Mouse (Mus musculus) olfactory bulb, adult 2 months (tissue): ENCODE data around the gene Ssh1.

Source experiments
- CTCF ChIP-seq: fragments of 200-500 bp; IDR thresholded peaks from 2 replicates; pipeline ENCODE4 v1.5.1; 2012; ENCODE audit warnings: low read depth, mild to moderate bottlenecking, low read length, moderate library complexity; ENCODE audit not compliant: insufficient read depth
- POLR2A ChIP-seq: fragments of 200-500 bp; IDR thresholded peaks from 2 replicates; pipeline ENCODE4 v1.6.1; 2012; ENCODE audit warnings: mild to moderate bottlenecking, low read depth, low read length, moderate library complexity; ENCODE audit not compliant: insufficient read depth

GRCm38 (mm10) chr5:113892005-113892404, 101.7 kb downstream of the Ssh1 start:
- no peak for TF ChIP-seq CTCF
- TF ChIP-seq POLR2A, result no peak
